Mouse (Mus musculus): ENCODE results near the gene Nos1ap. TPM values are rescaled to one million over a fixed set of nuclear protein-coding genes. Genes with fewer than 3 reads are reported as not detected.

Nos1ap gene
- total and polyA plus RNA-seq, 2 experiments from 2014 or later: 18.4 to 24.0 TPM

GRCm38 (mm10) chr1:170573117-170573516 lies 16.5 kb downstream of the Nos1ap start:
- 81% methylated on average over 7 of the region's 7 CpGs for WGBS

GRCm38 (mm10) chr1:170566969-170567368 lies 22.7 kb downstream of the Nos1ap start:
- 93% methylated on average over 4 of the region's 4 CpGs for WGBS

More at GRCm38 (mm10) chr1:170573117-170573516, 16.5 kb downstream of the Nos1ap start:
- DNase-seq (ENCODE audit: low spot score) (no peak), ATAC-seq (ENCODE audit: low FRiP score) (no peak)
- TF ChIP-seq CTCF (IDR thresholded peaks at IDR 0.05): no peak
- H3K4me3 ChIP-seq (ENCODE audit: low read depth, low read length): no peak overlapping the region
- H3K27ac ChIP-seq (ENCODE audit: low read depth, low read length): no peak overlapping the region
- H3K36me3 ChIP-seq (ENCODE audit: insufficient read depth, low read length): no peaks in the 10 kb centered on the region
- peaks cover 8% of the 10 kb centered on the region; the same call in 1 of the 2 replicates for H3K4me1 ChIP-seq (ENCODE audit: insufficient read depth, low read length)
- H3K9me3 ChIP-seq (ENCODE audit: low read length): no peaks in the 10 kb centered on the region
- no peak overlapping the region for H3K9ac ChIP-seq (replicated peaks; ENCODE audit: low read length, poor library complexity, severe bottlenecking)
- H3K27me3 ChIP-seq (ENCODE audit: insufficient read depth, low read length): no peaks in the 10 kb centered on the region
- no peak overlapping the region for H3K4me2 ChIP-seq (ENCODE audit: low read depth, low read length, poor library complexity, severe bottlenecking)

GRCm38 (mm10) chr1:170566538-170566937 lies 23.1 kb downstream of the Nos1ap start:
- ATAC-seq (ENCODE audit: low FRiP score): no peak
- WGBS: 89% methylated on average over 2 of the region's 2 CpGs
- H3K9me3 ChIP-seq (ENCODE audit: low read length): no peaks in the 10 kb centered on the region

More at GRCm38 (mm10) chr1:170566969-170567368, 22.7 kb downstream of the Nos1ap start:
- no peak overlapping the region for H3K4me3 ChIP-seq (ENCODE audit: low read depth, low read length)
- DNase-seq (ENCODE audit: low spot score) (no peak), ATAC-seq (ENCODE audit: low FRiP score) (no peak)
- no peaks in the 10 kb centered on the region for H3K9me3 ChIP-seq (ENCODE audit: low read length)
- no peak overlapping the region for H3K9ac ChIP-seq (replicated peaks; ENCODE audit: low read length, poor library complexity, severe bottlenecking)
- H3K4me1 ChIP-seq (ENCODE audit: insufficient read depth, low read length): no peaks in the 10 kb centered on the region
- H3K27me3 ChIP-seq (ENCODE audit: insufficient read depth, low read length): no peaks in the 10 kb centered on the region
- no peaks in the 10 kb centered on the region for H3K36me3 ChIP-seq (ENCODE audit: insufficient read depth, low read length)
- H3K27ac ChIP-seq (ENCODE audit: low read depth, low read length): no peak overlapping the region
- no peak for TF ChIP-seq CTCF (IDR thresholded peaks at IDR 0.05)
- no peak overlapping the region for H3K4me2 ChIP-seq (ENCODE audit: low read depth, low read length, poor library complexity, severe bottlenecking)

GRCm38 (mm10) chr1:170564926-170565325 lies 24.7 kb downstream of the Nos1ap start:
- DNase-seq (ENCODE audit: low spot score) (no peak), ATAC-seq (ENCODE audit: low FRiP score) (no peak)
- Histone ChIP-seq H3K4me1 (ENCODE audit: insufficient read depth, low read length) (no peaks in the 10 kb centered on the region), H3K9me3 (ENCODE audit: low read length) (no peaks in the 10 kb centered on the region), H3K27me3 (ENCODE audit: insufficient read depth, low read length) (no peaks in the 10 kb centered on the region), H3K36me3 (ENCODE audit: insufficient read depth, low read length) (no peaks in the 10 kb centered on the region), H3K4me3 (ENCODE audit: low read depth, low read length) (no peak overlapping the region), H3K27ac (ENCODE audit: low read depth, low read length) (no peak overlapping the region), H3K4me2 (ENCODE audit: low read depth, low read length, poor library complexity, severe bottlenecking) (no peak overlapping the region), H3K9ac (replicated peaks; ENCODE audit: low read length, poor library complexity, severe bottlenecking) (no peak overlapping the region)
- no peak for TF ChIP-seq CTCF (IDR thresholded peaks at IDR 0.05)
- WGBS: 94% methylated on average over 3 of the region's 3 CpGs

More at GRCm38 (mm10) chr1:170566538-170566937, 23.1 kb downstream of the Nos1ap start:
- H3K4me2 ChIP-seq (ENCODE audit: low read depth, low read length, poor library complexity, severe bottlenecking): no peak overlapping the region
- no peaks in the 10 kb centered on the region for H3K4me1 ChIP-seq (ENCODE audit: insufficient read depth, low read length)
- no peak overlapping the region for H3K27ac ChIP-seq (ENCODE audit: low read depth, low read length)
- H3K36me3 ChIP-seq (ENCODE audit: insufficient read depth, low read length): no peaks in the 10 kb centered on the region
- no peak for DNase-seq (ENCODE audit: low spot score)
- H3K9ac ChIP-seq (replicated peaks; ENCODE audit: low read length, poor library complexity, severe bottlenecking): no peak overlapping the region
- H3K4me3 ChIP-seq (ENCODE audit: low read depth, low read length): no peak overlapping the region
- no peak for TF ChIP-seq CTCF (IDR thresholded peaks at IDR 0.05)
- H3K27me3 ChIP-seq (ENCODE audit: insufficient read depth, low read length): no peaks in the 10 kb centered on the region

GRCm38 (mm10) chr1:170562431-170562830 lies 27.2 kb downstream of the Nos1ap start:
- no peaks in the 10 kb centered on the region for H3K27me3 ChIP-seq (ENCODE audit: insufficient read depth, low read length)
- H3K9me3 ChIP-seq (ENCODE audit: low read length): no peaks in the 10 kb centered on the region
- no peak overlapping the region for H3K4me3 ChIP-seq (ENCODE audit: low read depth, low read length)
- H3K27ac ChIP-seq (ENCODE audit: low read depth, low read length): no peak overlapping the region
- no peak overlapping the region for H3K9ac ChIP-seq (replicated peaks; ENCODE audit: low read length, poor library complexity, severe bottlenecking)
- H3K4me2 ChIP-seq (ENCODE audit: low read depth, low read length, poor library complexity, severe bottlenecking): no peak overlapping the region
- WGBS: 67% methylated on average over 1 of the region's 1 CpGs
- TF ChIP-seq CTCF (IDR thresholded peaks at IDR 0.05): no peak
- H3K4me1 ChIP-seq (ENCODE audit: insufficient read depth, low read length): no peaks in the 10 kb centered on the region
- H3K36me3 ChIP-seq (ENCODE audit: insufficient read depth, low read length): no peaks in the 10 kb centered on the region
- ATAC-seq (ENCODE audit: low FRiP score) (no peak), DNase-seq (ENCODE audit: low spot score) (no peak)

- no peak for DNase-seq (ENCODE audit: low spot score)
- H3K4me2 ChIP-seq (ENCODE audit: low read depth, low read length, poor library complexity, severe bottlenecking): no peak overlapping the region
- ATAC-seq (ENCODE audit: low FRiP score): no peak
- no peak overlapping the region for H3K9ac ChIP-seq (replicated peaks; ENCODE audit: low read length, poor library complexity, severe bottlenecking)
- WGBS: 86% methylated on average over 3 of the region's 3 CpGs
- H3K4me1 ChIP-seq (ENCODE audit: insufficient read depth, low read length): no peaks in the 10 kb centered on the region
- no peak overlapping the region for H3K27ac ChIP-seq (ENCODE audit: low read depth, low read length)
- H3K9me3 ChIP-seq (ENCODE audit: low read length): no peaks in the 10 kb centered on the region
- TF ChIP-seq CTCF (IDR thresholded peaks at IDR 0.05): no peak
- H3K4me3 ChIP-seq (ENCODE audit: low read depth, low read length): no peak overlapping the region
- H3K36me3 ChIP-seq (ENCODE audit: insufficient read depth, low read length): no peaks in the 10 kb centered on the region
- H3K27me3 ChIP-seq (ENCODE audit: insufficient read depth, low read length): no peaks in the 10 kb centered on the region
These were observed 28.9 kb downstream of the Nos1ap start for GRCm38 (mm10) chr1:170560768-170561167.
